Mouse (Mus musculus): ENCODE results near the gene Gabbr2. TPM values are rescaled to one million over a fixed set of nuclear protein-coding genes. Genes with fewer than 3 reads are reported as not detected.

Gabbr2 gene
- 0.05 and 0.06 TPM in 2 replicates for polyA plus RNA-seq (2015; fragmentation: Nextera tagmentation; extraction: Ambion mirVana)

DNA sequence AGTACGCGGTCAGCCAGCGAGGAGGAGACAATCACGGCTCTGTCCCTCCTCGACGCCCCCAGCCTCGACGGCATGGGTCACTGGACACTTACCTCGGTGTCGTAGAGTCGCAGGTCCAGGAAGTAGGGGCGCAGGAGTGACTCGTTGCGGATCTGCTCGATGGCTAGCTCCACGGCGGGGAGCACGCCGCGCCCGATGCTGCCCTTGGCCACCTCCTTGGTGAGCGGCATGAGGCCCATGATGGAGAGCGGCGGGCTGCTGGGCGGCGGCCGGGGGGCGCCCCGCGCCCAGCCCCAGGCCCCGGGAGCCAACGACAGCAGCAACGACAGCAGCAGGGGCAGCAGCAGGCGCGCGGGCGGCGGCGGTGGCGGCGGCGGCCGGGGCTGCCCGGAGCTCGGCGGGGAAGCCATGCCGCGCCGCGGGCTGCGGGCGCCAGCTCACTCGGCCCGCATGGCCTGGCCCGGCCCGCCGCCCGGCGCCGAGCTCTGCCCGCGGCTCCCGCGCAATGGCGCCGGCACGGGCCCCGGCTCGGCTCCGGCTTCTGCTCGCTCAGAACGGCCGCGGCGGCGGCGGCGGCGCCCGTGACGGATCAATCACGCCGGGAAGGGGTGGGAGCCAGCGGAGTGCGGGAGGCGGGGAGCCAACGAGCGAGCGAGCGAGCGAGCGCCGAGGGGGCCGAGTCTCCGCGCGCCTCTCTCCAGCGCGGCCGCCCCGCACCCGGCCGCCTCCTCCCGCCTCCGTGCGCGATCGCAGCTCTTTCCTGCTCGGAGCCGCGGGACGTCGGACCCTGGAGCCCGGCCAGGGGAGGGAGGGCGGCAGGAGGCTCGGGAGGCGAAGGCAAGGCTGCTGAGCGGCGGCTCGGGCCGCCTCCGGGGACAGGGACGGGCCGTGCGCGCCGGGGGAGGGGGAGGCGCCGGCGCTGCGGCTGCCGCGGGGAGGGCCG lies at the start of gene Gabbr2:
Gene Gabbr2 (minus strand): TSS at position 858 of the 943 bp plus-strand sequence.
- ATAC-seq (ENCODE audit: insufficient number of reproducible peaks, low FRiP score, low TSS enrichment, low read depth), result no peak
- Histone ChIP-seq H3K4me2 (peak within 1 kb of the TSS; percentile 97), H3K4me3 (peak within 1 kb of the TSS; percentile 52), H3K9ac (no peak within 1 kb of the TSS), H3K9me3 (no peaks in the 10 kb centered on the region), H3K4me1 (peaks cover 24% of the 10 kb centered on the region), H3K27me3 (peaks cover 77% of the 10 kb centered on the region), H3K36me3 (no peaks in the 10 kb centered on the region), H3K27ac (no peak within 1 kb of the TSS)
- WGBS, result 1% methylated on average over 80 of the region's 134 CpGs

DNA sequence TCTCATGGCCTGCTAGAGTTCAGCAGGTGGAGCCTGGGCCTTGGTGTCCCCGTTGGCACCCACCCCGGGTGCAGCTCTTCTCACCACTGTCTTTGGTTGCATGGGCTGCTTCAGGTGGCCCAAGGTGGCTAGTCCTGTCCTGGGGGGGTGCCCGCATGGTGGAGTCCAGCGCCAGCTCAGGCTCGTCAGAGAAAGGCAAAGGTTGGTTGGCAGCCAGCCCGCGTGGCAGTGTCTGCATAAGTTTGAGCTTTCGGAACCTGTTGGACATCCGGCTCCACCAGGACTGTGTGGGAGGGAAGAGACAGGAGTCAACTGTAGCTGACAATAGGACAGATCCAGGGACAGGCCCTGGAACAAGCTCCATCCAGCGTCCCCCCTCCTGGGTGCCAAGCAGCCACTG lies 47.9 kb upstream of the Gabbr2 start:
- Histone ChIP-seq H3K27me3 (no peaks in the 10 kb centered on the region), H3K9ac (no peak overlapping the region), H3K9me3 (no peaks in the 10 kb centered on the region), H3K36me3 (peaks cover 34% of the 10 kb centered on the region), H3K4me2 (no peak overlapping the region), H3K4me3 (no peak overlapping the region), H3K27ac (no peak overlapping the region), H3K4me1 (peaks cover 13% of the 10 kb centered on the region; the same call in 1 of the 2 replicates)
- no peak for ATAC-seq (ENCODE audit: insufficient number of reproducible peaks, low FRiP score, low TSS enrichment, low read depth)
- WGBS, result 92% methylated on average over 10 of the region's 10 CpGs

DNA sequence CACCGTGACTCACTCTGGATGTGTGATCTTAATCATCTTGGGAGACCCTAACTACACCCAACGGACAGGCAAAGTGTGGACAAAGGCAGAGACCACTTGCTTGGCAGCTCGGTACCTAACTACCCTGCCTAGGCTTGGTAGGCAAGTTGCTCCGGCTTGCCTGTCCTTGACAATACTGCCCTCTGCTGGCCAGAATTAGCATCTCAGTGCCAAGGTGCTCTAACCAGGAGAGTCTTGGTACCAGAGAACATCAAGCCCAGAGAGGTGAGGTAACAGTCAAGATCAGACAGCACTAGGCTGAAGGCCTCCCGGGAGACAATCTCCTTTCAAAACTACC lies 45.6 kb upstream of the Gabbr2 start:
- ATAC-seq (ENCODE audit: insufficient number of reproducible peaks, low FRiP score, low TSS enrichment, low read depth), result no peak
- peaks cover 49% of the 10 kb centered on the region for H3K36me3 ChIP-seq
- no peak overlapping the region for H3K4me2 ChIP-seq
- H3K4me1 ChIP-seq, result peaks cover 13% of the 10 kb centered on the region; the same call in 1 of the 2 replicates
- H3K27me3 ChIP-seq, result no peaks in the 10 kb centered on the region
- no peak overlapping the region for H3K27ac ChIP-seq
- no peaks in the 10 kb centered on the region for H3K9me3 ChIP-seq
- WGBS, result 18% methylated on average over 5 of the region's 5 CpGs
- no peak overlapping the region for H3K4me3 ChIP-seq
- no peak overlapping the region for H3K9ac ChIP-seq

DNA sequence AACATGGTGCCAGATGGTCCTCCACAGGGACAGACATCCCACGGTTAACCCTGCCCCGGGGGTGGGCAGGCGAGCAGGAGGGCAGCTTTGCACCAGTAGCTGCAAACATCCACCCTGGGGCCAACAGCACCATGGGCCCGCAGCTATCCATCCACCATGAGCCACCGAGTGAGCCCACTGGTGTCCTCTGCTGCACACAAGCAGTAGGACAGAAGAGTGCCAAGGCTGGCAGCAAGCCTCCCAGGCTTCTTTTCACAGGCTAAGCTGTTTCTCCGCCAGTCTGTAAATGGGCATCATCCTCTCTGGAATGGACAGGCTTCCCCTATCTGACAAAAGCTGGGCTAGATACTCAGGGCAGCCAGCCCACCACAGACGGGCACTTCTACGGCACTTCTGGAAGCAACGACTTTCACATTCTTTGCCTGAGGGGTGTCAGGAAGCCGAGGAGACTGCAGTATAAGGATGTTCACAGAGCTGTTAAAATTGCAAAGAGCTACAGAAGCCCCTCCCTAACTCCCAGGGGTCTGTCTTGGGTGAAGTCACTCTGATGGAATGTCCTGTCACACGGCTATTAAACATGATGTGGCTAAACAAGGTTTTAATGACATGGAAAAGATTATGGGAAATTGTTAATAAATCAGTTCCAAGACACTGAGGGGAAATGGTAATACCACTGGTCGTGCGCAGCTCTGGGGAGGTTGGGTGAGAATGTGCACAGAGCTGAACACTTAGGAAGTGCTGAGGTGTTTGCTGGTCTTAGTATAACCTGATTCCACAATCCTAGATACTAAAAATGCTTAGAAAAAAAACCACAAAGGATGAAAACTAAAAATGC lies 45.0 kb upstream of the Gabbr2 start:
- WGBS, result 37% methylated on average over 13 of the region's 13 CpGs
- ATAC-seq (ENCODE audit: insufficient number of reproducible peaks, low FRiP score, low TSS enrichment, low read depth), result no peak
- no peaks in the 10 kb centered on the region for H3K9me3 ChIP-seq
- H3K27me3 ChIP-seq, result no peaks in the 10 kb centered on the region
- peaks cover 49% of the 10 kb centered on the region for H3K36me3 ChIP-seq
- no peak overlapping the region for H3K27ac ChIP-seq
- no peak overlapping the region for H3K9ac ChIP-seq
- no peak overlapping the region for H3K4me2 ChIP-seq
- H3K4me3 ChIP-seq, result no peak overlapping the region
- peaks cover 13% of the 10 kb centered on the region; the same call in 1 of the 2 replicates for H3K4me1 ChIP-seq

DNA sequence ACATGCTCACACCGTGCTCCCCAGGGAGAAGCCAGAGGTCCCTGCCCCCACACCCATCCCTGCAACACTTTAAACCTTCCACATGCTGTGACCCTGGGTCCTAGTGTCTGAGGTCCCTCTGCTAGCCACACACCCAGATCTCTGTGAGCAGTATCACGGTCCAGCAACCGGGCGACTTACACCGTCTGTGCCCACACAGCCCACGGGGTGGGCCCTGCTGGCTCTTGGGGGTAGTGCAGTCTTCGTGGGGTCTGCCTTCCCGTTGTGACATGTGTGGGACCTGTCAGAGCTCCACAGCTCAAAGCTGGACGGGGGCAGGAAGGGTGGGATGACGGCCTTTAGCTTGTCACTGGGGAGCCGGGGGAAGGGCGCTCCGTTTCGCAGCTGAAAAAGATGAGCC lies 43.9 kb upstream of the Gabbr2 start:
- H3K27me3 ChIP-seq, result no peaks in the 10 kb centered on the region
- no peak overlapping the region for H3K4me3 ChIP-seq
- H3K36me3 ChIP-seq, result peaks cover 49% of the 10 kb centered on the region
- peaks cover 13% of the 10 kb centered on the region; the same call in 1 of the 2 replicates for H3K4me1 ChIP-seq
- WGBS, result 84% methylated on average over 14 of the region's 14 CpGs
- ATAC-seq (ENCODE audit: insufficient number of reproducible peaks, low FRiP score, low TSS enrichment, low read depth), result no peak
- H3K4me2 ChIP-seq, result no peak overlapping the region
- H3K9me3 ChIP-seq, result no peaks in the 10 kb centered on the region
- H3K9ac ChIP-seq, result no peak overlapping the region
- H3K27ac ChIP-seq, result no peak overlapping the region

DNA sequence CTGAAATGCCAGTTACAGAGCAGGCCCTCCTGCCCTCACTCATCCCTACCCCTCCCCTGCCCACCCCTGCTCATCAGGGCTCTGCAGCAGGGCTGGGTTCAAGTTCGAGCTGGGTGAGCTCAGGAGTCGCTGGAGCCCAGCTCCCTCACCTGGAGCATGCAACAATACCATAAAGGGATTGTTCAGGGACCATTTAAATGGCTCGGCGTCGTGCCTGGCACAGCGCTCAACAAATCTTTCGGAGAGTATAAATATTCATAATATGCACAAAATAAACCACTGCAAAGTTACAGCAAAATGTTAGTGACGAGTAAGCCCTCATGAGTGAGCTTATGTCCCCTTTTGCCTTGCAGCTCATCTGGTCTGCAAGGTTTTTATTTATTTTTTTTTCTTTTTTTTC lies 40.5 kb upstream of the Gabbr2 start:
- no peaks in the 10 kb centered on the region for H3K9me3 ChIP-seq
- peaks cover 13% of the 10 kb centered on the region; the same call in 1 of the 2 replicates for H3K4me1 ChIP-seq
- H3K27me3 ChIP-seq, result no peaks in the 10 kb centered on the region
- no peak for ATAC-seq (ENCODE audit: insufficient number of reproducible peaks, low FRiP score, low TSS enrichment, low read depth)
- 81% methylated on average over 8 of the region's 8 CpGs for WGBS
- peaks cover 26% of the 10 kb centered on the region for H3K36me3 ChIP-seq
- no peak overlapping the region for H3K4me2 ChIP-seq
- H3K9ac ChIP-seq, result no peak overlapping the region
- H3K27ac ChIP-seq, result no peak overlapping the region
- no peak overlapping the region for H3K4me3 ChIP-seq

DNA sequence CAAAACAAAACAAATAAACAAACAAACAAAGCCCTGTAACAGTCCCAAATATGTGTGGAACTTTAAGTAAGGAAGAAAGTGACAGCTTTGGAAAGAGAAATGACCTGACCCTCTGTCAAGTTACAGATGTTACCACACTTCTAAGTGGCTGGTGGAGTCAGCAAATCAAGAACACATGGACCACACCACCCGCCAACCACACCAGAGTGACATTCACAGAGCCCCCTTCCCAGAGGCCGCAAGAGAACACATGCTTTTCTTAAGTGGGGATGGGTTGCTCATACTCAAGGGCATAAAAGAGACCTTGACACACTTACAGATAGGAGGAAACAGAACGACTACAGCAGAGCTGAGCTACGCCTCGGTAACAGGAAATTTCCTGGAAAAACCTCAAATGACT lies 37.1 kb upstream of the Gabbr2 start:
- H3K27ac ChIP-seq, result no peak overlapping the region
- H3K9ac ChIP-seq, result no peak overlapping the region
- no peaks in the 10 kb centered on the region for H3K4me1 ChIP-seq
- no peaks in the 10 kb centered on the region for H3K27me3 ChIP-seq
- H3K4me3 ChIP-seq, result no peak overlapping the region
- H3K36me3 ChIP-seq, result peaks cover 41% of the 10 kb centered on the region
- WGBS, result 44% methylated on average over 5 of the region's 5 CpGs
- H3K9me3 ChIP-seq, result no peaks in the 10 kb centered on the region
- no peak overlapping the region for H3K4me2 ChIP-seq
- no peak for ATAC-seq (ENCODE audit: insufficient number of reproducible peaks, low FRiP score, low TSS enrichment, low read depth)

DNA sequence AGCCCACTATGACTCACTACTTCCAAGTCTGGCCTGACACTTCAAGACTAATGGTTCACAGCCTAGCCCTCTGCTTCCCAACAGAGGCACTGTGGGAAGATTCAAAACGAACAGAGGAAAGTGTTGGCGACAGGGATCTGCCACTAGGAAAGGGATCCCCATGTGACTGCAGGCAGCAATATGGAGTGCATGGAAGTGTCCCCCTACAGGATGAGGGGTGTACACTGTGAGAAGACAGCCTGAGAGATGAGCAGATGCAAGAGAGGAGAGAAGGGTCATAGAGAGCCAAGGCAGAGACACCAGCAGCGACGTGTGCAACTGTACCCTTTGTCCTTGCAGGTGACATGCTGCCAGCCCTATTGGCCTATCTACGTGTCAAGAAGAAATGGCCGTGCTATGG lies 32.3 kb upstream of the Gabbr2 start:
- WGBS, result 76% methylated on average over 6 of the region's 6 CpGs
- Histone ChIP-seq H3K9me3 (no peaks in the 10 kb centered on the region), H3K4me2 (no peak overlapping the region), H3K4me3 (no peak overlapping the region), H3K36me3 (peaks cover 43% of the 10 kb centered on the region), H3K9ac (no peak overlapping the region), H3K27me3 (no peaks in the 10 kb centered on the region), H3K27ac (no peak overlapping the region), H3K4me1 (no peaks in the 10 kb centered on the region)
- no peak for ATAC-seq (ENCODE audit: insufficient number of reproducible peaks, low FRiP score, low TSS enrichment, low read depth)

DNA sequence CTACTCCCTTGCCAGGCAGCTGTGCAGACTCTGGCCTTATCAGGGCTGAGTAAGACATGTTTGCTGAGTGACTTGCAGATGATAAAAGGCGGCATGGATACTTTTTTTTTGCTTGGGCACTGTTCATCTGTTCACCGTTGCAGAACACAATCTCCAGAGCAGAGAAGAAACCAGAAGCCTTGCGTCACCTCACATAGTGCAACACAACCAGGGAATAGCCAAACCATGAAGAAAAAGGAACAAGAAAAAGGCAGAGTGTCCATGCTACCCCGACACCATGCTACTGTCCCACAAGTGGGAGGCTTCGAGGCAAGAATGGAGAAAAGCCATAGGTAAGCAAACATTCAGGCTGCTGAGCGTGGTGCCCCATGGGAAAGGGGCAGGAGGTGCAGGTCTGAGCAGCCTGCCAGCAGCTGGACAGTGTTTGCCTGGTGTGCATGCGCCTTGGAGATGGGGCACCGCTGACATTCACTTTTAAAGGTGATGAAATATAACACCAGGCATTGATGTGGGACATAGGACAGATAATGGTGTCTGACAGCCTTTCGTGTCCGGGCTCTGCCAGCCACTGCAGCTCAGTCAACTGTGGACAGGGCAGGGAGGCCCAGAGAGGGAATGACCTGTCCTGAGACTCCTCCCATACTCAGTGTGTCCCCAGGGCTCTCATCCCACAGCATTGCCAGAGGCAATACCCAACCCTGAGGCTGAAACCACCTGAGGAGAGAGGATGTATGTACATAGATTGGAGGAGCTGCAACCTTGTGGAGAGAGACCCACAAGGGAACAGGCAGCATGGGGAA lies 31.3 kb upstream of the Gabbr2 start:
- Histone ChIP-seq H3K27ac (no peak overlapping the region), H3K9me3 (no peaks in the 10 kb centered on the region), H3K27me3 (no peaks in the 10 kb centered on the region), H3K36me3 (peaks cover 52% of the 10 kb centered on the region), H3K4me1 (no peaks in the 10 kb centered on the region), H3K4me3 (no peak overlapping the region), H3K9ac (no peak overlapping the region), H3K4me2 (no peak overlapping the region)
- ATAC-seq (ENCODE audit: insufficient number of reproducible peaks, low FRiP score, low TSS enrichment, low read depth), result no peak
- 82% methylated on average over 10 of the region's 10 CpGs for WGBS

DNA sequence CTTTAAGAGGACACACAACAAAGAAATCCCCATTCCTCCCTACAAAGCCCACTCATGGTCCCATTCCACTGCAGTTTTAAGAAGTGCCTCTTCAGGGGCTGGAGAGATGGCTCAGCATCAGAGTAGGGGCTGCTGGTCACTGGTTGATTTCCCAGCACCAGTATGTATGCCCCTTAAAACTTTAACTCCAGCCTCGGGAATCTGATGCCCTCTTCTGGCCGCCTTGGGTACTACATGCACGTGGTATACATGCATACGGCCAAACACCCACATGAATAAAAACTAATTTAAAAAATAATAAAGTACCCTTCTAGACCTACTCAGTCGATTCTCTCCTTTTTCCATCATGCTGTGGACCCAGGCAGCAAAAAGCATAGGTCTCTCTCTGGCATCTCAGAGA lies 28.9 kb upstream of the Gabbr2 start:
- Histone ChIP-seq H3K4me2 (no peak overlapping the region), H3K4me1 (no peaks in the 10 kb centered on the region), H3K4me3 (no peak overlapping the region), H3K36me3 (peaks cover 57% of the 10 kb centered on the region), H3K9me3 (no peaks in the 10 kb centered on the region), H3K9ac (no peak overlapping the region), H3K27ac (no peak overlapping the region), H3K27me3 (no peaks in the 10 kb centered on the region)
- WGBS, result 14% methylated on average over 5 of the region's 5 CpGs
- no peak for ATAC-seq (ENCODE audit: insufficient number of reproducible peaks, low FRiP score, low TSS enrichment, low read depth)

DNA sequence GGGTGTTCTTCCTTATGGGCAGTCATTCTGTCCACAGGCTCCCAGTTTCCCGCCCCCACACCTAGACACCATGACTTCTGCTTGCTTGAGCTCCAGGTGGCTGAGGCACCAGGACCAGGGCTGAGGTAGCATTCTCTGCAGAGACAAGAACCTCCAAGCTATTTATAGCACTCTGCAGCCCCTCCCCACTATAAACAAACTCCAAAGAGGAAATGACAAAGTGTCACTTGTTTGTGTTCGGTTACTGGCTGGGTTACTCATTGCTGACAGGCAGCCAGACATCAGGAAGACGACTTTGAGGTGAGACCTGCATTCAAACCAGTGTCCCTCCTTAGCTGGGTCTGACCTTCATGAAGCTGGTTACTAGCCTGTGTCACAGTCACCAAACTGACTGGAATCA lies 23.5 kb upstream of the Gabbr2 start:
- WGBS, result 27% methylated on average over 3 of the region's 3 CpGs
- Histone ChIP-seq H3K4me1 (peaks cover 13% of the 10 kb centered on the region; the same call in 1 of the 2 replicates), H3K27me3 (no peaks in the 10 kb centered on the region), H3K9ac (no peak overlapping the region), H3K36me3 (peaks cover 31% of the 10 kb centered on the region), H3K4me3 (no peak overlapping the region), H3K27ac (no peak overlapping the region), H3K4me2 (no peak overlapping the region), H3K9me3 (no peaks in the 10 kb centered on the region)
- no peak for ATAC-seq (ENCODE audit: insufficient number of reproducible peaks, low FRiP score, low TSS enrichment, low read depth)
